Mouse (Mus musculus) CH12.LX (cell line): ENCODE data around the gene Cdh16. TPM values are rescaled to one million over a fixed set of nuclear protein-coding genes. Genes with fewer than 3 reads are reported as not detected.

ENCODE experiments used
- DNase-seq: peaks from one replicate; pipeline ENCODE4 v3.0.0-alpha.2; 2013; ENCODE audit errors: extremely low read depth
- H3K27ac ChIP-seq: 2 replicates; pipeline ENCODE4 v1.5.1; 2012; ENCODE audit warnings: low read depth, mild to moderate bottlenecking, control low read depth, moderate library complexity; ENCODE audit not compliant: insufficient read depth
- H3K27me3 ChIP-seq: replicated peaks from 2 replicates; pipeline ENCODE3; 2012; ENCODE audit warnings: inconsistent platforms
- H3K36me3 ChIP-seq, 2 experiments: replicated peaks in 1 of 2; 2 replicates each; pipeline versions ENCODE3 to v1.6.1; 2012; ENCODE audit warnings: inconsistent platforms in 1 of 2, low read length in 1 of 2, mild to moderate bottlenecking in 1 of 2, mixed read lengths in 1 of 2, moderate library complexity in 1 of 2; ENCODE audit not compliant: control insufficient read depth in 1 of 2, insufficient read depth in 1 of 2
- H3K4me1 ChIP-seq, 2 experiments: 2 replicates each; pipeline ENCODE4 v1.6.1; 2012; ENCODE audit warnings: inconsistent platforms in 1 of 2, moderate library complexity in 1 of 2; ENCODE audit not compliant: insufficient read depth in 2 of 2, control insufficient read depth in 1 of 2
- H3K4me2 ChIP-seq: 2 replicates; pipeline ENCODE4 v1.6.1; 2012; ENCODE audit warnings: low read depth, mild to moderate bottlenecking, control low read depth; ENCODE audit not compliant: poor library complexity, insufficient read depth, severe bottlenecking
- H3K4me3 ChIP-seq, 3 experiments: fragments of 150-350 bp in 1 of 3; sonication (generic) in 1 of 3; replicated peaks in 1 of 3; 2 replicates each; pipeline versions ENCODE3 to v1.5.1; 2011 to 2012; ENCODE audit warnings: low read depth in 2 of 3, low read length in 2 of 3, mild to moderate bottlenecking in 2 of 3, moderate library complexity in 2 of 3, control low read depth in 1 of 3, improper control_type of control experiment in 1 of 3, inconsistent platforms in 1 of 3, mixed read lengths in 1 of 3; ENCODE audit not compliant: poor library complexity in 1 of 3
- H3K79me2 ChIP-seq: replicated peaks from 2 replicates; pipeline ENCODE4 v1.6.1; 2012; ENCODE audit warnings: mild to moderate bottlenecking, moderate library complexity; ENCODE audit not compliant: control insufficient read depth, poor library complexity, insufficient read depth, severe bottlenecking; ENCODE audit errors: extremely low read depth
- H3K9ac ChIP-seq: 2 replicates; pipeline ENCODE4 v1.6.1; 2012; ENCODE audit warnings: low read depth, mild to moderate bottlenecking, control low read depth, moderate library complexity; ENCODE audit not compliant: insufficient read depth
- H3K9me3 ChIP-seq: replicated peaks from 2 replicates; pipeline ENCODE3; 2012; ENCODE audit warnings: low read length, inconsistent platforms, mixed read lengths
- BHLHE40 ChIP-seq: IDR thresholded peaks from 2 replicates; pipeline ENCODE4 v1.6.1; 2011; ENCODE audit warnings: mild to moderate bottlenecking, low read depth, low read length, improper control_type of control experiment
- CHD2 ChIP-seq: IDR thresholded peaks from 2 replicates; pipeline ENCODE4 v1.6.1; 2011; ENCODE audit warnings: low read length, improper control_type of control experiment
- CTCF ChIP-seq, 2 experiments: IDR thresholded peaks in 1 of 2; conservative IDR thresholded peaks in 1 of 2; 2 replicates each; pipeline ENCODE4 v1.5.1; 2011 to 2012; ENCODE audit warnings: low read depth in 2 of 2, low read length in 2 of 2, improper control_type of control experiment in 1 of 2, inconsistent platforms in 1 of 2, mild to moderate bottlenecking in 1 of 2, moderate library complexity in 1 of 2
- ETS1 ChIP-seq: conservative IDR thresholded peaks from 2 replicates; pipeline ENCODE4 v1.6.1; 2012; ENCODE audit warnings: low read depth, mild to moderate bottlenecking, inconsistent platforms, low read length, improper control_type of control experiment, moderate library complexity
- GABPA ChIP-seq: IDR thresholded peaks from 2 replicates; pipeline ENCODE4 v1.6.1; 2012; ENCODE audit warnings: low read depth, low read length, improper control_type of control experiment, inconsistent platforms; ENCODE audit not compliant: insufficient replicate concordance
- HCFC1 ChIP-seq: IDR thresholded peaks from 2 replicates; pipeline ENCODE4 v1.6.1; 2012; ENCODE audit warnings: low read depth, mild to moderate bottlenecking, inconsistent platforms, low read length, improper control_type of control experiment
- IRF4 ChIP-seq: IDR thresholded peaks from 2 replicates; pipeline ENCODE4 v1.6.1; 2014; ENCODE audit warnings: low read depth, mild to moderate bottlenecking, inconsistent platforms, low read length, improper control_type of control experiment
- JUND ChIP-seq: conservative IDR thresholded peaks from 2 replicates; pipeline ENCODE4 v1.6.1; 2011; ENCODE audit warnings: low read depth, low read length, improper control_type of control experiment
- MAFK ChIP-seq: IDR thresholded peaks from 2 replicates; pipeline ENCODE4 v1.6.1; 2011; ENCODE audit warnings: low read length, improper control_type of control experiment; ENCODE audit not compliant: insufficient replicate concordance
- MAX ChIP-seq: IDR thresholded peaks from 2 replicates; pipeline ENCODE4 v1.6.1; 2011; ENCODE audit warnings: low read length, improper control_type of control experiment
- MAZ ChIP-seq: IDR thresholded peaks from 2 replicates; pipeline ENCODE4 v1.6.1; 2012; ENCODE audit warnings: low read depth, mild to moderate bottlenecking, inconsistent platforms, low read length, improper control_type of control experiment, moderate library complexity
- MXI1 ChIP-seq: IDR thresholded peaks from 2 replicates; pipeline ENCODE4 v1.6.1; 2011; ENCODE audit warnings: mild to moderate bottlenecking, low read depth, low read length, improper control_type of control experiment
- PAX5 ChIP-seq: IDR thresholded peaks from 2 replicates; pipeline ENCODE4 v1.6.1; 2012; ENCODE audit warnings: low read length, inconsistent platforms, mixed read lengths
- POLR2A ChIP-seq: IDR thresholded peaks from 2 replicates; pipeline ENCODE4 v1.6.1; 2011; ENCODE audit warnings: low read depth, mild to moderate bottlenecking, improper control_type of control experiment, low read length
- POLR2AphosphoS2 ChIP-seq: IDR thresholded peaks from 2 replicates; pipeline ENCODE4 v1.6.1; 2011; ENCODE audit warnings: low read depth, low read length, improper control_type of control experiment
- RAD21 ChIP-seq: IDR thresholded peaks from 2 replicates; pipeline ENCODE4 v1.6.1; 2011; ENCODE audit warnings: low read depth, mild to moderate bottlenecking, low read length, improper control_type of control experiment, moderate library complexity
- RCOR1 ChIP-seq: conservative IDR thresholded peaks from 2 replicates; pipeline ENCODE4 v1.6.1; 2012; ENCODE audit warnings: low read depth, mild to moderate bottlenecking, inconsistent platforms, low read length, improper control_type of control experiment
- SIN3A ChIP-seq: IDR thresholded peaks from 2 replicates; pipeline ENCODE4 v1.6.1; 2012; ENCODE audit warnings: low read length, improper control_type of control experiment, inconsistent platforms
- SMC3 ChIP-seq: IDR thresholded peaks from 2 replicates; pipeline ENCODE4 v1.6.1; 2011; ENCODE audit warnings: low read depth, low read length, improper control_type of control experiment
- TBP ChIP-seq: conservative IDR thresholded peaks from 2 replicates; pipeline ENCODE4 v1.6.1; 2011; ENCODE audit warnings: low read depth, low read length, improper control_type of control experiment
- TCF12 ChIP-seq: IDR thresholded peaks from 2 replicates; pipeline ENCODE4 v1.6.1; 2014; ENCODE audit warnings: low read depth, mild to moderate bottlenecking, inconsistent platforms, low read length, improper control_type of control experiment
- UBTF ChIP-seq: IDR thresholded peaks from 2 replicates; pipeline ENCODE4 v1.6.1; 2012; ENCODE audit warnings: low read depth, mild to moderate bottlenecking, inconsistent platforms, low read length, improper control_type of control experiment, moderate library complexity
- USF2 ChIP-seq: conservative IDR thresholded peaks from 2 replicates; pipeline ENCODE4 v1.6.1; 2011; ENCODE audit warnings: low read depth, low read length, improper control_type of control experiment
- ZKSCAN1 ChIP-seq: IDR thresholded peaks from 2 replicates; pipeline ENCODE4 v1.6.1; 2012; ENCODE audit warnings: low read depth, inconsistent platforms, low read length, improper control_type of control experiment, borderline replicate concordance
- dilution Hi-C: fragments of 300-500 bp; cut with MboI; formaldehyde crosslinking; loops from 2 replicates; pipeline ENCODE4 v1.14.3; 2020; ENCODE audit warnings: low sequenced_read_pairs; ENCODE audit not compliant: extremely low pct_unique_long_range_greater_than_20kb, extremely low pct_ligation_motif_present
- in situ Hi-C: fragments of 300-500 bp; cut with MboI; formaldehyde crosslinking; loops from 3 replicates; pipeline ENCODE4 v1.14.3; 2019; ENCODE audit warnings: low sequenced_read_pairs, low pct_ligation_motif_present, low pct_unique_long_range_greater_than_20kb, mixed read lengths
- polyA plus RNA-seq: library from polyadenylated mRNA; unstranded; fragments of >175 nt; gene quantifications from 2 replicates; pipeline ENCODE4 v1.2.1, GENCODE M21; 2012; ENCODE audit warnings: low read depth; ENCODE audit not compliant: insufficient read length
- total RNA-seq, 2 experiments: library from RNA; depleted of rRNA; stranded (reverse); fragments of 300-350 nt in 1 of 2; fragments of >200 nt in 1 of 2; gene quantifications; 2 replicates each; pipeline ENCODE4 v1.2.3; 2012 to 2014

The Cdh16 gene
- total and polyA plus RNA-seq, 3 experiments, result not detected

GRCm38 (mm10) chr8:104601941-104602371 lies 22.2 kb downstream of the Cdh16 start:
- peaks cover 4 to 18% of the 10 kb centered on the region in 2 experiments; a peak in 3 of 4 replicates for H3K4me1 ChIP-seq
- no peak overlapping the region for H3K9ac ChIP-seq
- dilution Hi-C loops (no loop called here), in situ Hi-C loops (loop anchor here (10.0 kb wide), 1 partner anchor 143 kb away; no protein-coding TSS in a partner anchor)
- H3K4me3 ChIP-seq, result no peak overlapping the region
- no peak overlapping the region for H3K27ac ChIP-seq
- H3K79me2 ChIP-seq, result no peaks in the 10 kb centered on the region
- H3K36me3 ChIP-seq, result peaks cover 0 to 21% of the 10 kb centered on the region in 2 experiments
- DNase-seq, result no peak
- H3K9me3 ChIP-seq, result no peaks in the 10 kb centered on the region
- H3K27me3 ChIP-seq, result no peaks in the 10 kb centered on the region
- no peak overlapping the region for H3K4me2 ChIP-seq
- no peak for TF ChIP-seq RCOR1
- no peak for TF ChIP-seq MAX
- TF ChIP-seq GABPA, result no peak
- no peak for TF ChIP-seq SMC3
- TF ChIP-seq ETS1, result no peak
- no peak for TF ChIP-seq TCF12
- no peak for TF ChIP-seq USF2
- no peak for TF ChIP-seq PAX5
- TF ChIP-seq MAFK, result no peak
- no peak for TF ChIP-seq RAD21
- no peak for TF ChIP-seq POLR2AphosphoS2
- TF ChIP-seq CTCF (conservative IDR thresholded peaks at IDR 0.05 in 1 of 2, IDR thresholded peaks at IDR 0.05 in 1 of 2; ENCODE audit: low read depth in 2 of 2, low read length in 2 of 2), result no peak

- no peak overlapping the region for H3K9ac ChIP-seq
- in situ Hi-C loops (loop anchor here (10.0 kb wide), 1 partner anchor 143 kb away; no protein-coding TSS in a partner anchor), dilution Hi-C loops (no loop called here)
- no peak overlapping the region for H3K4me3 ChIP-seq
- H3K27ac ChIP-seq, result no peak overlapping the region
- peaks cover 4 to 14% of the 10 kb centered on the region in 2 experiments; a peak in 3 of 4 replicates for H3K4me1 ChIP-seq
- TF ChIP-seq MAZ, result no peak
- TF ChIP-seq USF2, result no peak
- no peak for TF ChIP-seq MXI1
- TF ChIP-seq JUND, result no peak
- TF ChIP-seq RCOR1, result no peak
- no peak for TF ChIP-seq POLR2A
- no peak for TF ChIP-seq PAX5
- TF ChIP-seq MAX, result no peak
- TF ChIP-seq UBTF, result no peak
- no peak for TF ChIP-seq IRF4
- TF ChIP-seq HCFC1, result no peak
- TF ChIP-seq SIN3A, result no peak
- no peak for TF ChIP-seq TCF12
- no peak for TF ChIP-seq TBP
- no peak for TF ChIP-seq SMC3
- TF ChIP-seq CHD2, result no peak
- no peak for TF ChIP-seq MAFK
- TF ChIP-seq ZKSCAN1, result no peak
- TF ChIP-seq ETS1, result no peak
- no peak for TF ChIP-seq BHLHE40
- DNase-seq, result no peak
- H3K36me3 ChIP-seq, result peaks cover 0 to 25% of the 10 kb centered on the region in 2 experiments
- no peaks in the 10 kb centered on the region for H3K79me2 ChIP-seq
- no peak overlapping the region for H3K4me2 ChIP-seq
- no peaks in the 10 kb centered on the region for H3K9me3 ChIP-seq
- H3K27me3 ChIP-seq, result no peaks in the 10 kb centered on the region
These were observed 22.8 kb downstream of the Cdh16 start for GRCm38 (mm10) chr8:104601386-104601785.
